In the genomic region with DNA sequence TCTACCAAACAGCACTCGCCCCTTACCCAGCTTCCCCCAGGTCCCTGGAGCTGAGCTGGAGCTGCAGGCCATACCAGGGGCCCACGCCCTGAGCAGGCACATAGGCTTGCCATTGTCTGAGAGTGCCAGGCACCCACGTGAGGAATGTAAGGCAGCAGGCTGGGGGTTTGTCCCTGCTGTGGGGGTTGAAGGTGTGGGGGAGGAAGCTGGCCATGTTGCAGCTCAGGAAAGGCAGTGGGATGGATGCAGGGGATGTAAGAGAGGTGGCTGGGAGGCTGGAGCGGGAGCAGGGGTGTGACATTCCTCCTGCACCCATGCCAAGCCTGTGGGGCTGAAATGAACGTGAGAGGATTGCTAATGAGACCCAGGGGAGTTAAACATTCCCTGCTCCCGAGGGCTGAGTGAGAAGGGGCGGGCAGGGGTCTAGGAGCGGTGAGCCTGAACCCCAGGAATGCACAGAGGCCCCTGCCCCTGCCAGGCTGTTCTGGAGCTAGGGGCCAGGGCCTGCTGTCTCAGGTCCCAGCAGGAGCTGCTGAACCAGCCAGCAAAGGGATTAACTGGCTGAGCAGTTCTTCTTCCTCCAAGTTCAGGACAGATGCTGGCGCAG, we compare ENCODE assay signal across 12 mouse cellular contexts. TPM values are rescaled to one million over a fixed set of nuclear protein-coding genes. Genes with fewer than 3 reads are reported as not detected.
DNase-seq lines count a peak whose midpoint lies in the region; ATAC-seq lines count a peak whose summit lies in the region.
"Had no signal": no experiment of that assay in that cellular context is flagged by ENCODE, and none has a peak within 500 bp of the region (broad histone marks: within the 10 kb centered on the region; RNA-seq: fewer than 3 reads in every experiment).

No protein-coding gene starts in this region.

- H3K4me3 ChIP-seq in heart, embryonic 15.5 days, result no peak overlapping the region
- H3K4me3 ChIP-seq in forebrain, embryonic 13.5 days, result no peak overlapping the region

- no peak for ATAC-seq in heart, embryonic 15.5 days (replicated peaks; ENCODE audit: insufficient number of reproducible peaks, insufficient read depth, low FRiP score, low read depth)
- peak; percentile 83 for ATAC-seq in forebrain, embryonic 13.5 days

- H3K36me3 ChIP-seq in heart, embryonic 15.5 days, result no peaks in the 10 kb centered on the region
- no peaks in the 10 kb centered on the region for H3K36me3 ChIP-seq in forebrain, embryonic 13.5 days (ENCODE audit: poor library complexity, severe bottlenecking)

- 43% methylated on average over 9 of the region's 9 CpGs for WGBS in heart, embryonic 15.5 days
- WGBS in forebrain, embryonic 13.5 days, result 17% methylated on average over 9 of the region's 9 CpGs

- no peaks in the 10 kb centered on the region for H3K9me3 ChIP-seq in heart, embryonic 15.5 days (replicated peaks)
- no peaks in the 10 kb centered on the region for H3K9me3 ChIP-seq in forebrain, embryonic 13.5 days (replicated peaks)

- peaks cover 12% of the 10 kb centered on the region for H3K4me1 ChIP-seq in heart, embryonic 15.5 days (replicated peaks)
- H3K4me1 ChIP-seq in forebrain, embryonic 13.5 days, result peaks cover 22% of the 10 kb centered on the region

- DNase-seq in heart, adult 9 months (ENCODE audit: low spot score in 2 of 2), result no peak
- peak; percentile 81 for DNase-seq in kidney, postnatal 14 days
- DNase-seq in retina, embryonic 14.5 days (ENCODE audit: low spot score), result peak; percentile 44
- DNase-seq in natural killer cell, adult 2 months (ENCODE audit: low spot score in 2 of 2), result no peak
- DNase-seq in adrenal gland, postnatal 4 days (ENCODE audit: low spot score in 2 of 2), result no peak
- no peak for DNase-seq in urinary bladder, postnatal 36 days (ENCODE audit: low spot score in 2 of 2)
- DNase-seq: cerebellum, postnatal 36 days had no signal

- H3K4me2 ChIP-seq in heart, embryonic 15.5 days, result no peak overlapping the region
- H3K4me2 ChIP-seq in forebrain, embryonic 13.5 days, result peak overlapping the region; percentile 22; the same call in 1 of the 2 replicates

- H3K27ac ChIP-seq in heart, embryonic 15.5 days, result no peak overlapping the region
- H3K27ac ChIP-seq in forebrain, embryonic 13.5 days, result peak overlapping the region; percentile 64

- peak overlapping the region; percentile 25; the same call in 1 of the 2 replicates for H3K9ac ChIP-seq in heart, embryonic 15.5 days
- H3K9ac ChIP-seq in forebrain, embryonic 13.5 days, result no peak overlapping the region; the same call in 1 of the 2 replicates

- 0 out of 2 replicates have a peak, but pooled peaks cover 4% of the 10 kb centered on the region for H3K27me3 ChIP-seq in heart, embryonic 15.5 days
- no peaks in the 10 kb centered on the region for H3K27me3 ChIP-seq in forebrain, embryonic 13.5 days

RNA-seq across cellular contexts. Expression of gene Cldn19, which starts 1.1 kb away (rescaled TPM):
- 0.23 TPM in 1 of 2 replicates, not detected in the other for polyA plus RNA-seq in heart, embryonic 15.5 days (2015; fragmentation: Nextera tagmentation; extraction: Ambion mirVana)
- polyA plus RNA-seq in forebrain, embryonic 13.5 days (2015; fragmentation: Nextera tagmentation; extraction: Ambion mirVana), result 0.18 TPM in 2 replicates
- total RNA-seq in adrenal gland, postnatal 4 days (2021), result 1 to 10 TPM in 1 of 2 experiments, under 1 TPM in 1; 0.45 to 8.8 TPM
- total RNA-seq: CH12.LX had no signal
- polyA plus RNA-seq: heart, embryonic 14.5 days; liver, embryonic 16.5 days had no signal

RNA-seq across cellular contexts. Expression of gene P3h1, which starts 21.4 kb away (rescaled TPM):
- polyA plus RNA-seq in heart, embryonic 15.5 days (2015; fragmentation: Nextera tagmentation; extraction: Ambion mirVana), result 29.1 and 35.4 TPM in 2 replicates
- 7.6 and 8.1 TPM in 2 replicates for polyA plus RNA-seq in forebrain, embryonic 13.5 days (2015; fragmentation: Nextera tagmentation; extraction: Ambion mirVana)
- 10 to 100 TPM; 37.7 to 38.1 TPM for total RNA-seq in adrenal gland, postnatal 4 days (2021)

RNA-seq across cellular contexts. Expression of gene AU022252, which starts 21.6 kb away (rescaled TPM):
- 23.9 and 24.4 TPM in 2 replicates for polyA plus RNA-seq in heart, embryonic 15.5 days (2015; fragmentation: Nextera tagmentation; extraction: Ambion mirVana)
- 28.0 and 30.9 TPM in 2 replicates for polyA plus RNA-seq in forebrain, embryonic 13.5 days (2015; fragmentation: Nextera tagmentation; extraction: Ambion mirVana)
- 10 to 100 TPM; 20.8 to 26.1 TPM for total RNA-seq in adrenal gland, postnatal 4 days (2021)

RNA-seq across cellular contexts. Expression of gene Tmem269, which starts 36.1 kb away (rescaled TPM):
- polyA plus RNA-seq in heart, embryonic 15.5 days (2015; fragmentation: Nextera tagmentation; extraction: Ambion mirVana), result 0.16 TPM in 2 replicates
- polyA plus RNA-seq in forebrain, embryonic 13.5 days (2015; fragmentation: Nextera tagmentation; extraction: Ambion mirVana), result not detected in 2 replicates
- not detected for total RNA-seq in adrenal gland, postnatal 4 days (2021)
- polyA plus RNA-seq: liver, embryonic 16.5 days had no signal

RNA-seq across cellular contexts. Expression of gene Ybx1, which starts 40.3 kb away (rescaled TPM):
- polyA plus RNA-seq in heart, embryonic 15.5 days (2015; fragmentation: Nextera tagmentation; extraction: Ambion mirVana), result 583 and 597 TPM in 2 replicates
- 763 and 887 TPM in 2 replicates for polyA plus RNA-seq in forebrain, embryonic 13.5 days (2015; fragmentation: Nextera tagmentation; extraction: Ambion mirVana)
- total RNA-seq in adrenal gland, postnatal 4 days (2021), result 100 to 1,000 TPM; 555 to 590 TPM

Comparison
In these comparisons a context has a peak if more than half of its experiments do, and no peak if none do; other contexts are left out.
1. DNase-seq: peak in kidney, postnatal 14 days (single experiment) and retina, embryonic 14.5 days (single experiment); none in heart, adult 9 months (0 of 2), natural killer cell, adult 2 months (0 of 2), adrenal gland, postnatal 4 days (0 of 2) and urinary bladder, postnatal 36 days (0 of 2).